Mouse (Mus musculus) myocyte (in vitro differentiated cells): ENCODE results near the gene Misp. TPM values are rescaled to one million over a fixed set of nuclear protein-coding genes. Genes with fewer than 3 reads are reported as not detected.

Experiments
- H3K27me3 ChIP-seq: one replicate; pipeline ENCODE4 v1.6.1; 2011; ENCODE audit not compliant: control insufficient read depth, insufficient read depth, insufficient read length
- H3K36me3 ChIP-seq: one replicate; pipeline ENCODE4 v1.6.1; 2011; ENCODE audit not compliant: control insufficient read depth, insufficient read depth
- H3K4me2 ChIP-seq: one replicate; pipeline ENCODE4 v1.6.1; 2011; ENCODE audit warnings: low read depth, control low read depth
- H3K4me3 ChIP-seq: one replicate; pipeline ENCODE4 v1.5.1; 2011; ENCODE audit warnings: mild to moderate bottlenecking, control low read depth, moderate library complexity
- H3K79me2 ChIP-seq: one replicate; pipeline ENCODE4 v1.6.1; 2011; ENCODE audit not compliant: control insufficient read depth, insufficient read depth
- H3ac ChIP-seq: one replicate; pipeline ENCODE4 v1.6.1; 2011; ENCODE audit not compliant: control insufficient read depth, insufficient read length
- CEBPB ChIP-seq: IDR thresholded peaks from 2 replicates; pipeline ENCODE4 v1.6.1; 2011; ENCODE audit warnings: mild to moderate bottlenecking, moderate library complexity; ENCODE audit not compliant: poor library complexity, insufficient read depth, severe bottlenecking
- E2F4 ChIP-seq: IDR thresholded peaks from one replicate; pipeline ENCODE4 v1.6.1; 2011; ENCODE audit warnings: mild to moderate bottlenecking, control low read depth, moderate library complexity; ENCODE audit not compliant: insufficient read depth
- MAX ChIP-seq: IDR thresholded peaks from one replicate; pipeline ENCODE4 v1.6.1; 2011; ENCODE audit warnings: low read depth, mild to moderate bottlenecking, control low read depth
- MYOD1 ChIP-seq, 3 experiments: IDR thresholded peaks; one replicate each; pipeline ENCODE4 v1.6.1; 2011; ENCODE audit warnings: control low read depth in 2 of 3, low read depth in 2 of 3, mild to moderate bottlenecking in 2 of 3, moderate library complexity in 1 of 3; ENCODE audit not compliant: insufficient read length in 2 of 3, control insufficient read depth in 1 of 3
- MYOG ChIP-seq, 3 experiments: IDR thresholded peaks; one replicate each; pipeline ENCODE4 v1.6.1; 2011; ENCODE audit warnings: control low read depth in 2 of 3, low read depth in 2 of 3, mild to moderate bottlenecking in 2 of 3; ENCODE audit not compliant: insufficient read length in 2 of 3, control insufficient read depth in 1 of 3, insufficient read depth in 1 of 3
- POLR2A ChIP-seq: IDR thresholded peaks from one replicate; pipeline ENCODE4 v1.6.1; 2011; ENCODE audit warnings: low read depth, mild to moderate bottlenecking, control low read depth, moderate library complexity; ENCODE audit not compliant: insufficient read length
- POLR2AphosphoS2 ChIP-seq: IDR thresholded peaks from one replicate; pipeline ENCODE4 v1.6.1; 2011; ENCODE audit warnings: low read depth, control low read depth; ENCODE audit not compliant: insufficient read length
- REST ChIP-seq: IDR thresholded peaks from one replicate; pipeline ENCODE4 v1.6.1; 2011; ENCODE audit warnings: mild to moderate bottlenecking, control low read depth, moderate library complexity; ENCODE audit not compliant: insufficient read depth, insufficient read length
- SRF ChIP-seq: IDR thresholded peaks from one replicate; pipeline ENCODE4 v1.6.1; 2011; ENCODE audit warnings: low read depth; ENCODE audit not compliant: control insufficient read depth, insufficient read length
- TCF12 ChIP-seq: IDR thresholded peaks from one replicate; pipeline ENCODE4 v1.6.1; 2011; ENCODE audit warnings: mild to moderate bottlenecking, control low read depth; ENCODE audit not compliant: poor library complexity, insufficient read depth, severe bottlenecking
- TCF3 ChIP-seq: IDR thresholded peaks from one replicate; pipeline ENCODE4 v1.6.1; 2011; ENCODE audit warnings: low read depth, control low read depth; ENCODE audit not compliant: insufficient read length
- USF1 ChIP-seq: IDR thresholded peaks from one replicate; pipeline ENCODE4 v1.6.1; 2011; ENCODE audit warnings: low read depth, mild to moderate bottlenecking, control low read depth, moderate library complexity
- polyA plus RNA-seq: library from polyadenylated mRNA; unstranded; fragments of >200 nt; fragmentation: generic; extraction: Trizol; gene quantifications from one replicate; pipeline ENCODE4 v1.2.1, GENCODE M21; 2012; ENCODE audit warnings: missing spikeins

Gene Misp
- polyA plus RNA-seq, 1 experiment = 0.06 TPM

DNA sequence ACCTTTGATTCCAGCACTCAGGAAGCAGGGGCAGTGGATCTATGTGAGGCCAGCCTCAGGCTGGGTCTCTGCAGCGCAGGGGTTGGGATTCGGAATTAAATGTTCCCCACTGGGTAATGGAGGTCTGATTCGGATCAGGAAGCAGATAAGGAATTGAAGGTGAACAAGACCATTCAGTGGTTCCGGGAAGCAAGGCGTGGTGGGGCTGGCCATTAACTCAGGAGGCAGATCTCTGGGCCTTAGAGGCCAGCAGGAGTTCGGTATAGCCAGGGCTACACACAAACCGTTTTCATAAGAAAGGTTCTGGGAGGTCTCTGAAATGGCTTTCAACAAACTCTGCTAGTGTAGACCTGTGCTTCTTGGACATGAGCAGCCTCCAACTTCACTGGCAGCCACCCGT lies 32.0 kb downstream of the Misp start:
- Histone ChIP-seq H3ac (peak overlapping the region; percentile 83), H3K4me3 (peak overlapping the region; percentile 98), H3K79me2 (peaks cover 28% of the 10 kb centered on the region), H3K4me2 (peak overlapping the region; percentile 100), H3K27me3 (no peaks in the 10 kb centered on the region), H3K36me3 (peaks cover 7% of the 10 kb centered on the region)
- no peak for TF ChIP-seq MYOG (IDR thresholded peaks at IDR 0.05; ENCODE audit: control insufficient read depth in 1 of 3, insufficient read depth in 1 of 3, insufficient read length in 2 of 3, low read depth in 2 of 3)
- TF ChIP-seq CEBPB = no peak
- TF ChIP-seq TCF3 = no peak

DNA sequence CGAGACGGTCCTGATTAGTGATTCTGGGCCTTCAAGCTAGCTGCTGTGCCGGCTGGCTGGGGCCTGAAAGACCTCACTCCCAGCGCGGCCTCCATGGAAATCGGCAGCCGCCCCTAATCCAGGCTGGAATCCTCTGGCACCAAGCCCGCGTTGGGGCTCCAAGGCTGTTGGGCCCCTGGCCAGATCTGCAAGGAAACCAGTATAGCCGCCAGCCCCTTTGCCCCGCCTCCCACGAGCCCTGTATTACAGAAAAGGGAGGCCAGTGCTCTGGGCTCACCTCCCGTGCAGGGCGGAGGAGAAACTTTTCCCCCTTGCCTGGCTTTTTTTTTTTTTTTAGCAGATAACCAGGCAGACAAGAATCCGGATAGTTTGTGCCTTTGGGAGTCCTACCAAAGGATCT lies 32.6 kb downstream of the Misp start:
- peak overlapping the region; percentile 83 for H3ac ChIP-seq
- peaks cover 7% of the 10 kb centered on the region for H3K36me3 ChIP-seq
- H3K79me2 ChIP-seq = peaks cover 34% of the 10 kb centered on the region
- no peak for TF ChIP-seq TCF3
- no peak for TF ChIP-seq SRF
- TF ChIP-seq TCF12 = no peak
- TF ChIP-seq POLR2A = peak; percentile 68
- TF ChIP-seq REST = no peak
- no peak for TF ChIP-seq MYOD1 (IDR thresholded peaks at IDR 0.05; ENCODE audit: control insufficient read depth in 1 of 3, insufficient read length in 2 of 3, low read depth in 2 of 3)
- TF ChIP-seq POLR2AphosphoS2 = peak; percentile 74
- no peak for TF ChIP-seq USF1
- TF ChIP-seq CEBPB = no peak
- no peak for TF ChIP-seq MAX
- no peak for TF ChIP-seq E2F4
- TF ChIP-seq MYOG (IDR thresholded peaks at IDR 0.05; ENCODE audit: control insufficient read depth in 1 of 3, insufficient read depth in 1 of 3, insufficient read length in 2 of 3, low read depth in 2 of 3) = peak in 1 of 3 experiments; percentile 5
- no peaks in the 10 kb centered on the region for H3K27me3 ChIP-seq
- peak overlapping the region; percentile 100 for H3K4me2 ChIP-seq
- peak overlapping the region; percentile 98 for H3K4me3 ChIP-seq

DNA sequence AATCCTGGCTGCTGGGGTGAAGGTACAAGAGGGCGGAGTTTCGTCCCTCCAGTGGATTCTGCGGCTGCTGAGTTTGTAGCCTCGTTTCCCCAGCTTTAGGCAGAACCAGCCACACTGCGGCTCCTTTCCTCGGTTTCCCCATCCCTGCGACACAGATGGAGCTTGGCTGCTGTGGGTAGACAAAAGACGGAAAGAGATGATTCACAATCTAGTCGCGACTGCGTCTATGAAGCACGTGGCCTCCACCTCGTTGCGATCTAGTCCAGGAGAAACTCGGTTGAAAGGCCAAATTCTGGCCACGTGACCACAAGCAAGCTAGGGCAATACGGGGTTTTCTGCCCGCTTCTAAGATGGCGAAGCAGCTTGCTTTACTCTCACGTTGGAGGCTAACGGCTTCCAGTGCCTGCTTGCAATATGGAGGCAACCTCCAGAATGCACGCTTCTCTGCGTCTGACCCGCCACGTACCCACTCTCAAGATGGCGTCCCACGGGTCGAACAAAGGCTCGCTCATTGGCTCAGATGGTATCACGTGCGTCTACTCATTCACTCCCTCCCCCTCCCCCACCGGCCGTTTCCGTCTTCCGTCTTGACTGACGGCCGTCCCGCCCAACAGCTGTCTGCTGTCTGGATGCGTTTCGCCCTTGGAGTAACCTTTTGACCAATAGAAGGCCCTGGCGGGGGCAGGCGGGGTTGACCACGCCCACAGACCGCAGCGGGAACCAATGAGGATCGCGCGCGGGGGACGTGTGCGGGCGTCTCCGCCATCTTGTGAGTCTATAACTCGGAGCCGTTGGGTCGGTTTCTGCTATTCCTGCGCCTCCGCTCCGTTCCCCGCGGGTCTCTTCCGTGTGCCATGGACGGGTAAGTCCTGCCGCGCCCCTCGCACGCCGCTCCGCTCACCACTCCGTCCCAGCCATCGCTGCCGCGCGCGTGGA lies 33.3 kb downstream of the Misp start, which contains the start of gene Ptbp1:
Ptbp1 (plus strand) TSS at position 568 of the 936 bp plus-strand sequence.
- peak within 1 kb of the TSS; percentile 83 for H3ac ChIP-seq
- peak within 1 kb of the TSS; percentile 100 for H3K4me2 ChIP-seq
- H3K79me2 ChIP-seq = peaks cover 41% of the 10 kb centered on the region
- H3K27me3 ChIP-seq = no peaks in the 10 kb centered on the region
- TF ChIP-seq MYOD1 (IDR thresholded peaks at IDR 0.05; ENCODE audit: control insufficient read depth in 1 of 3, insufficient read length in 2 of 3, low read depth in 2 of 3) (peak in 2 of 3 experiments; percentile 29 to 67), CEBPB (peak; percentile 79), REST (peak; percentile 48), USF1 (peak; percentile 94), MYOG (IDR thresholded peaks at IDR 0.05; ENCODE audit: control insufficient read depth in 1 of 3, insufficient read depth in 1 of 3, insufficient read length in 2 of 3, low read depth in 2 of 3) (no peak), MAX (peak; percentile 91), E2F4 (peak; percentile 4), POLR2AphosphoS2 (peak; percentile 98), SRF (peak; percentile 32), TCF12 (no peak), TCF3 (no peak), POLR2A (peak; percentile 91)
- peaks cover 8% of the 10 kb centered on the region for H3K36me3 ChIP-seq
- H3K4me3 ChIP-seq = peak within 1 kb of the TSS; percentile 98

DNA sequence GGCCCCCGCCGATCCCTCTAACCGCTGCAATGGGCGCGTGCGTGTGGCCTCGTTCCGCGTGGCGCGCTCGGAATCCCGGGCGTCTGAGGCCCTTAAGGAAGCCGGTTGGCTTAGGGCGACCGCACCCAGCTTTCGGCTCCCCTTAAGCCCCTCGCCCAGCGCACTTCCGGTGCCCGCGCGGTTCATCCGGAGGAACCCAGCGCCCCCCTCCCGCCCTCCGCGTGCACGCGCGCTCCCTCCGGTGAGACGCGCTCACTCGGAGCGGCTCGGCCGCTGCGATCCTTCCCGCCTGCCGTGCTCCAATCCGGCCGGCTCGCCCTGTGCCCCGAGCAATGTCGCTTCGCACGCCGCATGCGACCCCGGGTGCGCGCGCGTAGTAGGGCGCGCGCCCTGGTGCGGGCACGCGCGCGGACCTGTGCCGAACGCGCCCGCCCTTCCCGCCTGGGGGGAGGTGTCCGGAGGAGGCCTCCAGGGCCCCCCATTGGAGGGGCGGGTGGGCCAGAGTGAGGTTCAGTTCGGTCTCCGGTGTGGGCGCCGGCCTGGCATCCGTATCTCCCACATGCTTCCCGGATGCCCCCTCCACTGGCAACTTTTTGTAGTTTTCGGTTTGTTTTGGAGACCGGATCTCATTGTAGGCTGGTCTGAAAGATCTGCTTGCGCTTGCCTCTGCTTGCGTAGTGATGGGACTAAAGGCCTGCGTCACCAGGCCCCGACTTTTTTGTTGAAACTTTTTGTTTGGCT lies 34.2 kb downstream of the Misp start:
- Histone ChIP-seq H3K4me3 (peak overlapping the region; percentile 98), H3ac (peak overlapping the region; percentile 83)

More for the DNA sequence above, 34.2 kb downstream of the Misp start:
- H3K36me3 ChIP-seq = peaks cover 16% of the 10 kb centered on the region
- peaks cover 50% of the 10 kb centered on the region for H3K79me2 ChIP-seq
- peak overlapping the region; percentile 96 for H3K4me2 ChIP-seq
- TF ChIP-seq REST (no peak), TCF3 (no peak)
- H3K27me3 ChIP-seq = no peaks in the 10 kb centered on the region
